22 mouse cellular contexts compared by ENCODE assay signal in genomic region chr1:128605794-128606193, GRCm38 (mm10). TPM values are rescaled to one million over a fixed set of nuclear protein-coding genes. Genes with fewer than 3 reads are reported as not detected.
DNase-seq lines count a peak whose midpoint lies in the region; ATAC-seq and TF ChIP-seq lines count a peak whose summit lies in the region.
"Had no signal": no experiment of that assay in that cellular context is flagged by ENCODE, and none has a peak within 500 bp of the region (broad histone marks: within the 10 kb centered on the region; RNA-seq: fewer than 3 reads in every experiment).

No protein-coding gene starts in this region.

- H3K27me3 ChIP-seq in spleen, adult 2 months (ENCODE audit: control insufficient read depth, insufficient read depth, low read length), result no peaks in the 10 kb centered on the region
- H3K27me3 ChIP-seq: embryonic facial prominence, embryonic 15.5 days; stomach, embryonic 15.5 days had no signal

- peak; percentile 30; the same call in 1 of the 2 replicates for ATAC-seq in common myeloid progenitor, adult 5-6 weeks (replicated peaks; ENCODE audit: low read depth, poor library complexity, severe bottlenecking)
- ATAC-seq: liver, postnatal 0 days had no signal

- H3K36me3 ChIP-seq in spleen, adult 2 months (ENCODE audit: control insufficient read depth, insufficient read depth, low read length), result no peaks in the 10 kb centered on the region
- H3K36me3 ChIP-seq: embryonic facial prominence, embryonic 15.5 days; limb, embryonic 10.5 days; stomach, embryonic 15.5 days had no signal

- TF ChIP-seq CTCF in spleen, adult 2 months (IDR thresholded peaks at IDR 0.05; ENCODE audit: extremely low read depth, insufficient read depth, insufficient read length, insufficient replicate concordance), result no peak

- peak in 1 of 2 experiments; percentile 73 for DNase-seq in spleen, adult 2 months (ENCODE audit: low read depth in 1 of 2, low spot score in 2 of 2)
- DNase-seq in spleen, postnatal 4 days (ENCODE audit: low spot score in 2 of 2), result no peak
- peak; percentile 85 for DNase-seq in CD4-positive, CD25-positive, alpha-beta regulatory T cell, adult 2 months (ENCODE audit: low read depth, low spot score)
- peak; percentile 87 for DNase-seq in naive thymus-derived CD4-positive, alpha-beta T cell, adult 2 months (ENCODE audit: low read depth)
- DNase-seq in yolk sac, embryonic 10.5 days (ENCODE audit: low spot score), result no peak
- no peak for DNase-seq in urinary bladder, adult 18-20 months (ENCODE audit: low spot score in 2 of 2)
- no peak for DNase-seq in layer of hippocampus, adult 9-11 months
- DNase-seq: adrenal gland, postnatal 25 days; cerebellum, adult 18-20 months; cerebellum, postnatal 25 days; gastrocnemius, postnatal 25 days; heart, postnatal 10 days; kidney, adult 2 months; kidney, postnatal 14 days; liver, postnatal 0 days; lung, postnatal 10 days; midbrain, embryonic 14.5 days had no signal

- H3K4me3 ChIP-seq in spleen, adult 2 months (ENCODE audit: extremely low read depth, insufficient read depth, insufficient read length), result no peak overlapping the region
- H3K4me3 ChIP-seq: embryonic facial prominence, embryonic 15.5 days; limb, embryonic 10.5 days; megakaryocyte, embryonic 14.5 days; stomach, embryonic 15.5 days had no signal

- no peak for TF ChIP-seq POLR2A in spleen, adult 2 months (IDR thresholded peaks at IDR 0.05; ENCODE audit: low read depth, low read length)

- H3K4me1 ChIP-seq in spleen, adult 2 months (ENCODE audit: control insufficient read depth, insufficient read depth, insufficient read length), result peaks cover 57% of the 10 kb centered on the region; the same call in 1 of the 2 replicates
- H3K4me1 ChIP-seq: embryonic facial prominence, embryonic 15.5 days; stomach, embryonic 15.5 days had no signal

- 11% methylated on average over 1 of the region's 1 CpGs for WGBS in spleen, adult 2 months

- H3K27ac ChIP-seq in spleen, adult 2 months (ENCODE audit: insufficient read depth, low read length), result peak overlapping the region; percentile 60
- H3K27ac ChIP-seq: embryonic facial prominence, embryonic 15.5 days; limb, embryonic 10.5 days; stomach, embryonic 15.5 days had no signal

RNA-seq across cellular contexts. Expression of gene Cxcr4, which starts 13.7 kb away (rescaled TPM):
- polyA plus RNA-seq in spleen, adult 2 months (2012; rRNA removed), result 288 and 315 TPM in 2 replicates
- total RNA-seq in common myeloid progenitor, adult 5-6 weeks (2017), result 77.8 and 110 TPM in 2 replicates

Comparison
In these comparisons a context has a peak if more than half of its experiments do, and no peak if none do; other contexts are left out.
1. DNase-seq: peak in CD4-positive, CD25-positive, alpha-beta regulatory T cell, adult 2 months (single experiment) and naive thymus-derived CD4-positive, alpha-beta T cell, adult 2 months (single experiment); none in spleen, postnatal 4 days (0 of 2), yolk sac, embryonic 10.5 days (single experiment), urinary bladder, adult 18-20 months (0 of 2) and layer of hippocampus, adult 9-11 months (single experiment).